Mouse (Mus musculus) heart, adult 2 months (tissue): Measurements from ENCODE around the gene Fv1. TPM values are rescaled to one million over a fixed set of nuclear protein-coding genes. Genes with fewer than 3 reads are reported as not detected.
"Not testable (repeated sequence)": the region's sequence is repeated elsewhere in the genome, so short reads cannot be mapped to it uniquely, and the experiment has no call there.

Experiments used
- DNase-seq, 2 experiments: peaks; one replicate each; pipeline ENCODE4 v3.0.0; 2021
- H3K27ac ChIP-seq: fragments of 200-600 bp; 2 replicates; pipeline ENCODE4 v1.8.1; 2022
- H3K27me3 ChIP-seq: fragments of 200-500 bp; 2 replicates; pipeline ENCODE4 v1.6.1; 2012; ENCODE audit warnings: mild to moderate bottlenecking, low read length, inconsistent platforms, mixed read lengths; ENCODE audit not compliant: control insufficient read depth, insufficient read depth
- H3K36me3 ChIP-seq: fragments of 200-500 bp; 2 replicates; pipeline ENCODE4 v1.6.1; 2012; ENCODE audit warnings: low read length, inconsistent platforms; ENCODE audit not compliant: control insufficient read depth, insufficient read depth
- H3K4me1 ChIP-seq: fragments of 200-500 bp; 2 replicates; pipeline ENCODE4 v1.6.1; 2011; ENCODE audit warnings: low read length; ENCODE audit not compliant: control insufficient read depth, insufficient read depth
- H3K4me3 ChIP-seq: fragments of 200-600 bp; 2 replicates; pipeline ENCODE4 v1.8.1; 2022
- H3K79me2 ChIP-seq: fragments of 200-500 bp; replicated peaks from 2 replicates; pipeline ENCODE4 v1.6.1; 2012; ENCODE audit warnings: mild to moderate bottlenecking, inconsistent platforms, low read length, moderate library complexity, mixed read lengths; ENCODE audit not compliant: control insufficient read depth, insufficient read depth
- H3K9ac ChIP-seq: fragments of 200-500 bp; 2 replicates; pipeline ENCODE4 v1.6.1; 2012; ENCODE audit warnings: low read depth, mild to moderate bottlenecking, control low read depth, inconsistent platforms, low read length, mixed read lengths
- CTCF ChIP-seq: fragments of 200-600 bp; IDR thresholded peaks from 2 replicates; pipeline ENCODE4 v1.8.1; 2022; ENCODE audit warnings: antibody characterized with exemption, mild to moderate bottlenecking, moderate library complexity
- EP300 ChIP-seq: fragments of 200-500 bp; IDR thresholded peaks from 2 replicates; pipeline ENCODE4 v1.6.1; 2011; ENCODE audit warnings: low read depth, low read length, control low read depth; ENCODE audit not compliant: insufficient read depth
- POLR2A ChIP-seq: fragments of 200-500 bp; IDR thresholded peaks from 2 replicates; pipeline ENCODE4 v1.6.1; 2011; ENCODE audit warnings: mild to moderate bottlenecking, low read depth, low read length, control low read depth; ENCODE audit not compliant: insufficient read depth
- WGBS: fragments of 180-500 bp; shearing (Covaris S2); methylation state at CpG from one replicate; pipeline ENCODE4 v1.1.7; 2018; 5-methylcytosine and 5-hydroxymethylcytosine counted together
- intact Hi-C: fragments of 180-260 bp; cut with DNase I; formaldehyde crosslinking; loops from one replicate; pipeline ENCODE4 v1.15.1; 2025
- polyA plus RNA-seq: library from polyadenylated mRNA; depleted of rRNA; stranded (reverse); fragments of >200 nt; gene quantifications from 2 replicates; pipeline ENCODE4 v1.2.3, GENCODE M21; 2012
- total RNA-seq, 2 experiments: library from RNA; stranded (reverse); gene quantifications; 2 replicates each; pipeline ENCODE4 v1.2.3; 2021

The Fv1 gene
- total and polyA plus RNA-seq, 3 experiments, result 3.3 to 22.8 (median 21.1) TPM

- DNase-seq, result no peak
- H3K4me3 ChIP-seq, result no peak overlapping the region
- TF ChIP-seq CTCF (no peak), POLR2A (no peak), EP300 (no peak)
- no peaks in the 10 kb centered on the region for H3K27me3 ChIP-seq
- peaks cover 8% of the 10 kb centered on the region for H3K4me1 ChIP-seq
- no peaks in the 10 kb centered on the region for H3K79me2 ChIP-seq
- intact Hi-C loops, result loop anchor here (2.0 to 5.0 kb wide), 3 partner anchors 17 to 71 kb away; partner anchors contain the start of genes Mfn2, Plod1 and Zfp933
- peaks cover 3% of the 10 kb centered on the region; the same call in 1 of the 2 replicates for H3K36me3 ChIP-seq
- WGBS, result 97% methylated on average over 9 of the region's 9 CpGs
- H3K9ac ChIP-seq, result no peak overlapping the region
- H3K27ac ChIP-seq, result no peak overlapping the region
Observed at GRCm38 (mm10) chr4:147866056-147866455, 2.7 kb upstream of the Fv1 start.

- H3K4me3 ChIP-seq, H3K79me2 ChIP-seq, H3K9ac ChIP-seq, DNase-seq, H3K36me3 ChIP-seq, H3K4me1 ChIP-seq, H3K27ac ChIP-seq, H3K27me3 ChIP-seq: not testable (repeated sequence)
- WGBS, result 25% methylated on average over 3 of the region's 3 CpGs
- intact Hi-C loops, result loop anchor here (2.0 to 5.0 kb wide), 3 partner anchors 18 to 71 kb away; partner anchors contain the start of genes Mfn2, Plod1 and Zfp933
Observed at GRCm38 (mm10) chr4:147866793-147867192, 2.0 kb upstream of the Fv1 start.

- Histone ChIP-seq H3K27me3 (no peaks in the 10 kb centered on the region), H3K4me1 (peaks cover 11% of the 10 kb centered on the region), H3K9ac (peak overlapping the region; percentile 80), H3K36me3 (peaks cover 3% of the 10 kb centered on the region; the same call in 1 of the 2 replicates), H3K27ac (peak overlapping the region; percentile 51), H3K79me2 (0 out of 2 replicates have a peak, but pooled peaks cover 4% of the 10 kb centered on the region), H3K4me3 (peak overlapping the region; percentile 80)
- intact Hi-C loops, result loop anchor here (2.0 to 5.0 kb wide), 3 partner anchors 19 to 69 kb away; partner anchors contain the start of genes Mfn2, Plod1 and Zfp933
- no peak for DNase-seq
- WGBS, result 3% methylated on average over 22 of the region's 22 CpGs
- TF ChIP-seq POLR2A (no peak), CTCF (no peak), EP300 (no peak)
Observed at GRCm38 (mm10) chr4:147867563-147868449, 973 bp upstream of the Fv1 start.

- peaks cover 3% of the 10 kb centered on the region; the same call in 1 of the 2 replicates for H3K36me3 ChIP-seq
- H3K27ac ChIP-seq, result peak overlapping the region; percentile 51
- 0 out of 2 replicates have a peak, but pooled peaks cover 4% of the 10 kb centered on the region for H3K79me2 ChIP-seq
- TF ChIP-seq POLR2A, result no peak
- no peak for TF ChIP-seq EP300
- no peak for TF ChIP-seq CTCF
- H3K27me3 ChIP-seq, result no peaks in the 10 kb centered on the region
- H3K4me3 ChIP-seq, result peak overlapping the region; percentile 80
- no peak for DNase-seq
- H3K4me1 ChIP-seq, result peaks cover 11% of the 10 kb centered on the region
- WGBS, result 2% methylated on average over 5 of the region's 5 CpGs
- intact Hi-C loops, result loop anchor here (5.0 kb wide), 2 partner anchors 33 to 68 kb away; partner anchors contain the start of genes Mfn2 and Plod1
- peak overlapping the region; percentile 65 for H3K9ac ChIP-seq
Observed at GRCm38 (mm10) chr4:147869238-147869637, 459 bp downstream of the Fv1 start.

GRCm38 (mm10) chr4:147875852-147876575, 7.2 kb downstream of the Fv1 start:
- Histone ChIP-seq H3K36me3 (peaks cover 5% of the 10 kb centered on the region; the same call in 1 of the 2 replicates), H3K9ac (no peak overlapping the region), H3K4me1 (peaks cover 3% of the 10 kb centered on the region), H3K4me3 (no peak overlapping the region), H3K27me3 (no peaks in the 10 kb centered on the region), H3K27ac (no peak overlapping the region), H3K79me2 (peaks cover 7% of the 10 kb centered on the region)
- no peak for TF ChIP-seq CTCF
- TF ChIP-seq EP300, result no peak
- no peak for TF ChIP-seq POLR2A
- WGBS, result 65% methylated on average over 4 of the region's 4 CpGs
- intact Hi-C loops, result no loop called here
- peak in 1 of 2 experiments; percentile 13 for DNase-seq
